Mouse (Mus musculus) left cerebral cortex, adult 9 months (tissue): ENCODE data around the gene Enox1.
A peak's percentile ranks its signal among the peaks of the same experiment; 100 is the strongest.

Source experiments
- DNase-seq, 2 experiments: peaks; one replicate each; pipeline ENCODE4 v3.0.0; 2022; ENCODE audit warnings: low spot score in 2 of 2

Gene Enox1

GRCm38 (mm10) chr14:77563922-77564321 lies 407.4 kb downstream of the Enox1 start:
- DNase-seq, result no peak

- no peak for DNase-seq
Observed at GRCm38 (mm10) chr14:77567120-77567519, 410.6 kb downstream of the Enox1 start.

- no peak for DNase-seq
Observed at GRCm38 (mm10) chr14:77574436-77574835, 417.9 kb downstream of the Enox1 start.

DNA sequence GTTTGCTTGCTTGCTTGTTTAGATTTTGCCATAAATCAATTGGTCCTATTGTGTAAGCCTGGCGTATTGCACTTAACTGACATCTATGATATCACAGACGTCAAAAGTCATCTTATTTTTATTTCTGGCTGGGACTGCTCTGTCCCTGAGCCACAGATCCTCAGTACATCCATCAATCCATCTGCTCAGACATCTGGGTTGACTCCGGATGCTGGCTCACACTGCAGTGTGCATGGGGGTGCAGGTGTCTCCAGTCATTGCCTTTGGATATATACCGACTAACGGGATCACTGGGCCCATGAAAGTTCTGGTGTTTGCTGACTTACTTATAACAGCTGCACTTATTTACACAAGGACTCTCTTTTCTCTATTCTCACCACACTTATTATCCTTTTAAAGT lies 419.8 kb downstream of the Enox1 start:
- DNase-seq, result no peak

- peak in 1 of 2 experiments; percentile 34 for DNase-seq
Observed at GRCm38 (mm10) chr14:77577481-77578251, 421.1 kb downstream of the Enox1 start.

GRCm38 (mm10) chr14:77578355-77578754 lies 421.8 kb downstream of the Enox1 start:
- DNase-seq, result no peak

DNA sequence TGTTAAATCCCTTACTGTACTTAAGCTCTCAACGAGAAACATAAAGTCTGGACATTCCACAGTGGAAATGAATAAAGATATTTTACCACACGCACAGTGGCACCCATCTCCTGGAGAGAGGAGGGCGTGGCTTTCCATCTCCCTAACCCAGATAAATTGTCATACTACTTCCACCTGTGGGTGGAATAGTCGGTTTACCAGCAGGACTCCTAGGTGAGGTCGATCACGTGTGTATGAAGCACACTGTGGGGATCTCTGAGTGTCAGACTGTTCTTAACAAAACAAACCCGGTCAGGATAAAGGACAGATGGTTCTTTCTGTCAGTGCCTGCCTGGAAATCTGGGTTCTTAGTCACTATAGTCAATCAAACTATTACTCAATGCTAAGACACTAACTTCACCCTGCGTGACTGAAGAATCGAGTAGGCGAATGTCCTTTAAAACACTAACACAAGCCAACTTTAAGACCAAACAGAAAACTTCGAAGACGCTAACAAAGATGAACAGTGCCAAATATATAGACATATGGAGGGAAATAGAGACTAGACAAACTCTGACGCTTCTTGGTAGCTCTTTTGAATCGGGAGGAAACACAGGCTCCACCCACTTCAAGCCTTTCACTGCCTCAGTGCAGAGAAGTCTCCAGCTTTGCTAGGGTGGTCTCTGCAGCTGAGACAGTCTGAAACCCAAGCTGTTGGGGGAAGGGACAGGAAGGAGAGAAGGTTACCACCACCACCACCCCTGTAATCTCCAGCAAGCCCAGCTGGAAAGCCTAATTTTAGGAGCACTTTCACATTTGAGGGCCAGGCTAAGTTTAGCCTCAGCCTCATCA lies 423.8 kb downstream of the Enox1 start:
- peak; percentile 28 to 33 for DNase-seq

- peak; percentile 64 to 83 for DNase-seq
Observed at GRCm38 (mm10) chr14:77580937-77581270, 424.3 kb downstream of the Enox1 start.

DNA sequence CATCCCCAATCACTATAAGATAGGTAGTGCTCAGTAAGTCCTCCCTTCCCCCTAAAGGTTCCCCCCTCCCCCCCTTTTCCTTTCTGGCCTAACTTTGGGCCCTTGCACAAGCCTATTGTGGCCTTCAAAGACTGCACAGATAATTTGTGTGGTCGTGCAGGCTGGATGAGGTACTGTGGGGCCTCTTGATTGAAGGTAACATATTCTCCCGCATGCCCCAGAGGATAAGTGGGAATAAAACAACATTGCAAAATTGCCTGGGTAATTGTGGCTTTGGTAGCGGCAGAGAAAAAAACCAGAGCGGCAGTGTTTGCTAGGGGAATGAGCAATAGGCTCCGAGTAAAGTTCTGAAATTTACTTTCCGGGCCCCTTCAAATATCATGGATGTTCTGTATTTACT lies 425.1 kb downstream of the Enox1 start:
- no peak for DNase-seq

- DNase-seq, result no peak
Observed at GRCm38 (mm10) chr14:77584426-77584825, 427.9 kb downstream of the Enox1 start.

GRCm38 (mm10) chr14:77585031-77585800 lies 428.7 kb downstream of the Enox1 start:
- DNase-seq, result no peak

DNA sequence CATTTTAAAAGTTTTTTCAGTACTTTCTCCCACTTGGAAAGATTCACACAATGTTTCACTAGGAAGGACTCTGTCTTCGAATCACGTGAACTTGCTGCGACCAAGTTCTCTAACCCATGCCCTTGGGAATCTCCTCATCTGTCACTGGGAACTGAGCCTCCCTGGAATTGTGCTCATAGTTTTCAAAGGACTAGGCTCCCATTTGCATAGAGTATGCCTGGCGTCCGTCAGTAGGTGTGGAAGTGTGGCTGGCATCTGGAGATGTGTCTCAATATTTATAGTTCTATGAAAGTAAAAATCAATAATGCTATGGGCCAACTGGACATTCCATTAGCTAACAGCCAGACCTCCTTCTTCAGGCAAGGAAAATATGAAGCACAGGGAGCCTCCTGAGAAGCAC lies 429.5 kb downstream of the Enox1 start:
- no peak for DNase-seq

DNA sequence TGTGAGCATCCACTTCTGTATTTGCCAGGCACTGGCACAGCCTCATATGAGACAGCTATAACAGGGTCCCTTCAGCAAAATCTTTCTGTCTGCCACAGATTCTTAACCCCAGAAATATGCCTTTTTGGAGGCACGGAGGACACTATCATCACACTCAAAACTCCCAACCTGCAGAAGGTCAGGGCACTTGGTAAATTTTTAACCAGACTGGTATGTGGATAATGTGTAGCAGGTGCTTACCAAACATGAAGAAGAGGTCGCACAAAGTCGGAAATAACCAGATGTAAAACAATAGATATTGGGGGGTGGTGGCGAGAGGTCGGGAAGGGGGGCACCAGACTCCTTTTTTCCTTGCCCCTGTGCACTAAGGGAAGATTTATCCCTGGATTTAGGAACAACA lies 430.6 kb downstream of the Enox1 start:
- no peak for DNase-seq

GRCm38 (mm10) chr14:77593136-77593838 lies 436.7 kb downstream of the Enox1 start:
- no peak for DNase-seq

GRCm38 (mm10) chr14:77596216-77597175 lies 439.9 kb downstream of the Enox1 start:
- no peak for DNase-seq

- no peak for DNase-seq
Observed at GRCm38 (mm10) chr14:77599016-77599704, 442.6 kb downstream of the Enox1 start.

DNA sequence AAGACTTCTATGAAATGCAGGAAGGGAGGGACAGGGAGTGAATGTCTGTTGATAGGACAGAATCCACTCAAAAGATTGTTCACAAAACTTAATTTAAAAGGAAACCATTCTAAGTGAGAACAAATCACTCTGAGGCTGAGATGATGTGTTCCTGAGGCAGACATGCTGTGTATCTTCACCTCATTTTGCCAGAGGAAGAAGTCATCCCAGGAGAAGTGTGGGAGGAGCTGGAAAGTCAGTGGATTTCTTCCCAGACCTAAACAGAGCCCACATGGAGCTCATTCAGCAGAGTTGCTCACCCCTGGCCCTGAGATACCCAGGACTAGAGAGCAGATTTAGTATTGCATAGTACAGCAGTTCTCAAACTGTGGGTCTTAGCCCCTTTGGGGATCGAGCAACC lies 444.2 kb downstream of the Enox1 start:
- DNase-seq, result no peak

- no peak for DNase-seq
Observed at GRCm38 (mm10) chr14:77601446-77601845, 444.9 kb downstream of the Enox1 start.

GRCm38 (mm10) chr14:77608182-77608839 lies 451.7 kb downstream of the Enox1 start:
- peak in 1 of 2 experiments; percentile 62 for DNase-seq
